28 mouse cellular contexts compared by ENCODE assay signal in genomic region chr5:105545126-105545525, GRCm38 (mm10). TPM values are rescaled to one million over a fixed set of nuclear protein-coding genes. Genes with fewer than 3 reads are reported as not detected.
DNase-seq lines count a peak whose midpoint lies in the region; ATAC-seq and TF ChIP-seq lines count a peak whose summit lies in the region.
"Had no signal": no experiment of that assay in that cellular context is flagged by ENCODE, and none has a peak within 500 bp of the region (broad histone marks: within the 10 kb centered on the region; RNA-seq: fewer than 3 reads in every experiment).

No protein-coding gene starts in this region.

- TF ChIP-seq EP300 in ES-Bruce4 (IDR thresholded peaks at IDR 0.05; ENCODE audit: insufficient read depth, low read depth, low read length) = peak; percentile 89

- no peak for TF ChIP-seq POLR2A in ES-Bruce4 (IDR thresholded peaks at IDR 0.05; ENCODE audit: insufficient read depth, low read length)
- no peak for TF ChIP-seq POLR2A in cortical plate, adult 2 months (IDR thresholded peaks at IDR 0.05; ENCODE audit: extremely low read depth, insufficient read depth, low read length)

- H3K36me3 ChIP-seq in ES-Bruce4 (ENCODE audit: control insufficient read depth, insufficient read depth, low read length, poor library complexity, severe bottlenecking) = no peaks in the 10 kb centered on the region
- H3K36me3 ChIP-seq: embryonic facial prominence, embryonic 12.5 days; embryonic facial prominence, embryonic 15.5 days had no signal

- TF ChIP-seq CTCF in ES-Bruce4 (IDR thresholded peaks at IDR 0.05; ENCODE audit: low read depth, low read length) = no peak
- TF ChIP-seq CTCF in cortical plate, adult 2 months (IDR thresholded peaks at IDR 0.05; ENCODE audit: extremely low read depth, insufficient read depth, low read length) = no peak

- no peak overlapping the region for H3K9ac ChIP-seq in ES-Bruce4 (ENCODE audit: low read depth, poor library complexity, severe bottlenecking)
- H3K9ac ChIP-seq: embryonic facial prominence, embryonic 12.5 days; embryonic facial prominence, embryonic 15.5 days; forebrain, postnatal 0 days; heart, embryonic 13.5 days; hindbrain, embryonic 15.5 days had no signal

- H3K4me3 ChIP-seq in ES-Bruce4 (ENCODE audit: low read depth, low read length) = no peak overlapping the region
- H3K4me3 ChIP-seq in cortical plate, adult 2 months (ENCODE audit: insufficient read depth, low read length) = no peak overlapping the region
- H3K4me3 ChIP-seq: embryonic facial prominence, embryonic 12.5 days; embryonic facial prominence, embryonic 15.5 days; gastrocnemius, adult 2 months; heart, adult 2 months; heart, embryonic 10.5 days; heart, embryonic 13.5 days; hindbrain, embryonic 15.5 days had no signal

- H3K9me3 ChIP-seq in ES-Bruce4 (replicated peaks; ENCODE audit: control insufficient read depth, insufficient read depth, low read length, poor library complexity, severe bottlenecking) = peaks cover 17% of the 10 kb centered on the region
- H3K9me3 ChIP-seq: embryonic facial prominence, embryonic 12.5 days; embryonic facial prominence, embryonic 15.5 days; heart, embryonic 10.5 days; heart, embryonic 13.5 days; hindbrain, embryonic 15.5 days had no signal

- peaks cover 1% of the 10 kb centered on the region for H3K4me1 ChIP-seq in ES-Bruce4 (ENCODE audit: control insufficient read depth, insufficient read depth, low read length)
- H3K4me1 ChIP-seq in cortical plate, adult 2 months (ENCODE audit: control insufficient read depth, insufficient read depth, low read length) = peaks cover 5% of the 10 kb centered on the region
- H3K4me1 ChIP-seq: embryonic facial prominence, embryonic 15.5 days; heart, embryonic 10.5 days; hindbrain, embryonic 15.5 days had no signal

- no peaks in the 10 kb centered on the region for H3K27me3 ChIP-seq in ES-Bruce4 (ENCODE audit: control insufficient read depth, insufficient read depth, low read length, poor library complexity, severe bottlenecking)
- H3K27me3 ChIP-seq: embryonic facial prominence, embryonic 12.5 days; embryonic facial prominence, embryonic 15.5 days; heart, embryonic 13.5 days; hindbrain, embryonic 15.5 days had no signal

- H3K27ac ChIP-seq in ES-Bruce4 (ENCODE audit: insufficient read depth, low read length) = peak overlapping the region; percentile 90
- H3K27ac ChIP-seq in cortical plate, adult 2 months (ENCODE audit: insufficient read depth, low read length) = peak overlapping the region; percentile 40; the same call in 1 of the 2 replicates
- H3K27ac ChIP-seq: embryonic facial prominence, embryonic 12.5 days; embryonic facial prominence, embryonic 15.5 days; gastrocnemius, adult 2 months; heart, adult 2 months; heart, embryonic 10.5 days; heart, embryonic 13.5 days; hindbrain, embryonic 15.5 days had no signal

- peak; percentile 97 for DNase-seq in R1 (ENCODE audit: low read depth, low spot score)
- no peak for DNase-seq in spleen, postnatal 4 days (ENCODE audit: low spot score in 2 of 2)
- DNase-seq in right cerebral cortex, postnatal 4 days = no peak
- DNase-seq in ovary, postnatal 36 days (ENCODE audit: low spot score) = no peak
- DNase-seq: adrenal gland, adult 8-10 months; adrenal gland, postnatal 25 days; B cell, adult 2 months; cerebellum, adult 11-12 months; cerebellum, adult 8-10 months; cerebellum, postnatal 14 days; forebrain, postnatal 0 days; gastrocnemius, adult 2 months; gastrocnemius, postnatal 14 days; heart, adult 2 months; heart, postnatal 14 days; heart, postnatal 4 days; kidney, adult 11 months had no signal

- 0 out of 2 replicates have a peak, but pooled peaks have one; percentile 26 for ATAC-seq in megakaryocyte progenitor cell, adult 5-6 weeks (replicated peaks; ENCODE audit: poor library complexity)
- ATAC-seq in CD4-positive, CD25-positive, alpha-beta regulatory T cell, adult 4 months = no peak
- ATAC-seq: activated CD4-positive, CD25-positive, alpha-beta regulatory T cell, adult 4 months; forebrain, embryonic 14.5 days; forebrain, postnatal 0 days had no signal

RNA-seq across cellular contexts. Expression of gene Lrrc8c, which starts 25.9 kb away (rescaled TPM):
- 11.5 and 16.1 TPM in 2 replicates for polyA plus RNA-seq in ES-Bruce4 (2011; ENCODE audit: insufficient read depth, insufficient read length, low read depth, missing spikeins)
- polyA plus RNA-seq in cortical plate, adult 2 months (2012; rRNA removed) = 13.1 and 14.0 TPM in 2 replicates
- 27.6 and 35.9 TPM in 2 replicates for total RNA-seq in megakaryocyte progenitor cell, adult 5-6 weeks (2015)
- 5.5 and 7.4 TPM in 2 replicates for total RNA-seq in megakaryocyte progenitor cell, adult 5-6 weeks (2017)
- polyA plus RNA-seq in CD4-positive, CD25-positive, alpha-beta regulatory T cell, adult 4 months (2017; shearing (Covaris generic)) = 10 to 100 TPM; 69.5 to 73.5 TPM
